Mouse (Mus musculus) kidney, adult 9 months (tissue): ENCODE results near the gene Noxa1.

Source experiments
- DNase-seq: peaks from one replicate; pipeline ENCODE4 v3.0.0; 2022

Noxa1 gene

DNA sequence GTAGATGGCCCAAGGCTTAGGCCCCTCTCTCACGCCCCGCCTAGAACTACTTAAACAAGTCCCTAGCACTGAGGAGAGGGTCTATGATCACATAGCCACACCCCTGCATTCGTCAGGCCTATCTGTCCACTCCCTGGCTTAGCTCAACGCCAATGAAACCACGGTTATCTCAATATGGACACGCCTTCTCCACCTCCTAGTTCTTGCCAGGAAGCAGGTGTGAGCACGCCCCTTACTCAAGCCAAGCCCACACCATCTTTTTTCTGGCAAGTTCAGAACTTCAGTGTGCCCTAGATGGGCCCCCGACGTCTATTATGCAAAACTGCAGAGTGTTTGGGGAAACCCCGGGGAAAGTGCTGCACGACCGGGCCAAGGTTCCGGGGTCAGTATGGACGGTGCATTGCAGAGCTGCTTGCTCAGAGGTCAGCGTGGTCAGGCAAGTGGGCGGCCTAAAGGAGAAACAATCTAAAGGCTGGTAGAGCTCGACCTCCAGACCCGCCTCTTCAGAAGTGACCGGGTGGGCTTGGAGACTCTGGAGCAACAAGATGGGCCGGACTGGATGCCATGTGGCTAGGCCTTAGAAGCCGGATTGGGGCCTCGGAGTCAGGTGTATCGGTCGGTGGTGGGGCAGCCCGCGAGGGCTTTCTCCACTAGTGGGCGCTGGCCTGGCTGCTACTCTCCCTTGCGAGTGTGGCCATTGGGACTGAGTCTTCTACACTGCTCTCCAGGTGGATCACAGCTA is at the start of gene Noxa1:
Gene Noxa1, minus strand, starts transcription at position 41 of the 742 bp plus-strand sequence.
- no peak for DNase-seq

DNA sequence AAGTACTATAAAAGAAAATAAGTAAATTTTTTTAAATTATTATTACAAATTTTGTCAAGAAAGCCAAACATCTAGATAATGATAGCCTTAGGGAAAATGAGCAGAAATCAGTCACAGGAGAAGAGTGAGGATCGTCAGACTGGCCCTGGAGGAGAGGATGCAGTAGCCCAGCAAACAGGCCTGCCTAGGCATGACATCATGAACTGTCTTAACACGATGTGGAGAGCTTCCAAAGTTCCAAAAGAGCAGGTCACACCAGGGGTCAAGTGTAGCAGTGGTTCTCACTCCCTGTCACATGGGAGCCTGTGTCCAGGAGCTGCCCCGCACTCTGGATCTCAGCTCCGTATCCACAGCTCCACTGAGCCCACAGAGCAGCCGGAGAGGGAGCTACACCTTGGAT is 47.0 kb upstream of the Noxa1 start:
- no peak for DNase-seq

DNA sequence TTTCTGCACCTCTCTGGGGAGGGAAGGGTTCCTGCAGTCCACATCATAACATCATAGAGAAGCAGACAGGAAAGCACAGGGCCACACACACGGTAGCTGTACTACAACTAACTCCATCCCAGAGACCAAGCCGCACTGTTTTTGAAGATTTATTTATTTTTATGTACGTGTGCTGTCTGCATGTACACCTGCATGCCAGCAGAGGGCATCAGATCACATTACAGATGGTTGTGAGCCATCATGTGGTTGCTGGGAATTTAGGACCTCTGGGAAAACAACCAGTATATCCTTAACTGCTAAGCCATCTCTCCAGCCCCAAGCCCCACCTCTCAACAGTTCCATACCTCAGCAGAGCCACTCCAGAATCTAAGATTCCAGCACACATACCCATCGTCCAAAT is 46.2 kb upstream of the Noxa1 start:
- DNase-seq, result no peak

DNA sequence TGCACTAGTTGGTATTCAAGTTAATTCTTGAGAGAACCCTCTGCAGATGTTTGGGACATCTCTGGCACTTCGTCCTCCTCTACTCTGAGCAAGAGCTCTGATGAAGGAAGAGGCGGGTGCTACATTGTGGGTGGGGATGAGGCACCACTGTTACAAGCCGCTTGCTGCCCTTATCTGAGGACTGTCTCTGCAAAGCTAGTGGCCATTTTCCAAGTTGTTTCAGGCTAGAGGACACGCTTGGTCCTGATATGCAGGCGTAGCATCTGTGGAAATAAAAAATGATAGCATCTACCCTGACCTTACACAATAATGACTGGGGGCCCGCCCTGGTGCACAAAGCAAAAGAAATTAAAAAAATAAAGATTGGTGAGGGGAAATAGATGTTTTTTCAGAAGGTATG is 42.9 kb upstream of the Noxa1 start:
- no peak for DNase-seq

DNA sequence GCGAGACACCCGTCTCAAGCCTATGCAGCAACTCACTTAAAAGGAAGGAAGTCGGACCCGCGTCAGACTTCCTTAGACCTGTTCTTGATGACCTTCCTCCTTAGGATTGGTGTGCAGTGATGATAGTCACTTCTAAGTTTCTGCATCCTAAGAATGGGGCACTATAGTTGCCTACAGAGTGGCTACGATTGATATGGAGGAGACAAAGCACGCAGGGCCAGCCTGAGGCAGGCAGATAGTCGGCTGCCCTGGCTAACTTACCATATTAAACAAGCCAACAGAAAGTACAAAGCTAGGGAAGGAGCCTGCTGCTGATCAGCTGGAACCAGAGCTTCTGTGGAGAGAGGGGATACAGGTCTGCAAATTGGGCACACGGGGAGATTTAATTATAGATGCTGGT is 36.7 kb upstream of the Noxa1 start:
- DNase-seq, result no peak

DNA sequence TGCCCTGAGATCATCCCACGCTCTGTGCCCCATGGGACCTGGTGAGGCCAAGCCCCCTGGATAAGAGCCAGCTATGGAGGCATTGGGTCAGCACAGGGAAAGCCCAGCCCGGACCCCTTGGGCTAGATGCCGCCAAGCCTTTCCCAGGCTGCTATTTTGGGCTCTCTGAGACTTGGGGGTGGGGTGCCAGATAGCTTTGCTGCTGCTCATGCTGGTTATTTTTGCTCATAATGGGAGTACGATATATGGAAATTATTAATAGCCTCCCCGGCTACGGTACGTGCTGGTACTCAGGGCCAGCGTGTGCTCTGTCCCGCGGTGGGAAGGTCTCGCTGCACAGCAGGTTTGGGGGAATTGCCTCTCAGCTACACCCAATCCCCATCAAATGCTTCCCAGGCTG is 33.1 kb upstream of the Noxa1 start:
- no peak for DNase-seq

DNA sequence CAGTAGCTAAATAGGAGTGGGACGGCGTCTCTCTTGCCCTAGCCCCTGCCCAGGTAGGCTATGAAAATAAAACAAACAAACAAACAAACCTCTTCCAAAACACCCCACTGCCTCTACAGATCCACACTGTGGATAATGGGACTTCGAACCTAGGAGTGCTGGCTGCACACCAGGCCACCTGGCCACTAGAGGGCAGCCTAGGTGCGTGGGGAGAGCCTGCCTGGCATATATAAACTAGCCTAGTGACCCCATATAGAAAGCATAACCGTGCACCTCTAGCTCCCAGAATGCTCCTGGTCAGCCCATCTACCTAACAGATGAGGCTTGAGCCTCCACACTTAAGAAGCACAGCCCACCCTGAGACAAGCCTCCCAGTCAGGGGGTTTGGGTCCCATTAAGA is 32.3 kb upstream of the Noxa1 start:
- peak; percentile 71 for DNase-seq

DNA sequence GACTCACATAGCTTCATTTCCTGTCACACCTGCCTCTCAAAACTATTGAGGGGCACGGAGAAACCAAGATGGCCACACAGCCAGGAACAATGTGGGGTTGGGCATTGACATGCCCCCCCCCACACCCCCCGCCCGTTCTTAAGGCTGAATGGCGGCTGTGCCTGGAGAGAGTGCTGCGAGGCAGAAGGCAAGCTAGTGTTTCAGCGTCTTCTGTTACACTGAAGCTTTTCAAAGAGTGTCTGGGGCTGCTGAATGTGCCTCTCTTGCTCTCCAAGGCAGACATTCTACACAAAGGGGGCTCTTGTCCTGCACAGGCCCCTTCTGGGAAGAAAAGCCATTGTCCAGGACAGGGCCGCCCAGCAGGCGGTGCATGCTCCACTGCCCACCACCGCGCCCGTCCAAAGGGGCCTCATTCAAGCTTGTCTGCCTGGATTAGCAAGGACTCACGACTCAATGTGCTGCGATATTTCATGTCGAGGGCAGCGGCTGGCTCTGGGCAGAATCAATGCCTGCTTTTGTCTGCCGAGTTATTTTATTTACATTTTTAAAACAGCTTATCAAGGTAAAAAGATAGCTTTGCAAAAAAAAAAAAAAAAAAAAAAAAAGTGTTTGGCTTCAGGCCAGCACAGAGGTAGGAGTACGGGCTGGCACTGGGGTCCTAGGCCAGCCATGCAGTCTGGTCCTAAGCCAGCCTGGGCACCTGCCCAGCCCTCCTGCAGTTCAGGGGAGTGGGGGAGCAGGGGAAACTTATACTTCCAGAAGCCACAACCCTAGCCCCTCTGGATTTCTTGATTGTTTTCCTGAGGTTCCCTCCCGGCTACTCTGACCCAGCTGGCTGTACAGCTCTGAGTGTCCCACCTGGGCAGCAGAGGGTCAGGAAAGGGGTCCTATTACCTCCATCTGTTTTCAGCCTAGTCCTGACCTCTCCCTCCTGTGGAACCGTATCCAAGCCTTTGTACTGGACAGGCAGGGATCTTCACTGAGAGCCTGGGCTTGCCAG is 31.4 kb upstream of the Noxa1 start:
- DNase-seq, result no peak

DNA sequence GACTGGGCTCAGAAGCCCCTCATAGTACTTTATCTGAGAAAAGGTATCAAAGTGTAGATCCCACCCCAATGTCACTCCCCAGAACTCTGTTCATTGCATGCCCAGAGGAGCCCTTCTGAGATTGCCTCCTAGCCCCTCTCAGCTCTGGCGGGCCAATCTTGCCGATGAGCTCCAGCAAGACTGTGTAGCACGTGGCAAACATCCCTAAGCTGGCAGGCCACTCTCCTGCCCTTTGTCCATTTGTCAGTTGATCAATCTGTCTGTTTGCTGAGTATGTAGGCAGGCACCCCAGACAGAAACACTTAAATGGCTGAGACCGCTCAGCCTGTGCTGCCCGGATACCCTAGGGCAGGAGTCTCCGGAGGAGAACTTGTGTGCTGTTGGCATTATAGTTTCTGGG is 30.2 kb upstream of the Noxa1 start:
- DNase-seq, result no peak

DNA sequence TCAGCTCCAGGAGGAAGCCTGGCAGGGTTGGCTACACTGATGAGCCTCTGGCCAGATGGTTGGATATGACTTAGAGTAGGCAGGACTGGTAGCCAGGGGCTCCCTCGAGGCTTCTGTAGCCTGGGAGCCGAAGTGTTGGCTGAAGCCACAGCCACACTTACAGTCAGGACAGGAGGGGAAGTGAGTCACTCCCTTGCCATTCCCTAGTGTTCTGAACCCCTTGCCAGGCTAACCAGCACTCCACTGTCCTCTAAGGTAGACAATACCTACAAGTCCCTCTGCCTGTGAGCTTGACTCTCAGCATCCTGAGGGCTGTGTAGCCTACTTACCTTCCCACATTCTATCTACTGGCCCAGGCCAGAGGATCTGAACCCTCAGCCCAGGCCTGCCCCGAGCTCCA is 29.5 kb upstream of the Noxa1 start:
- DNase-seq, result no peak

DNA sequence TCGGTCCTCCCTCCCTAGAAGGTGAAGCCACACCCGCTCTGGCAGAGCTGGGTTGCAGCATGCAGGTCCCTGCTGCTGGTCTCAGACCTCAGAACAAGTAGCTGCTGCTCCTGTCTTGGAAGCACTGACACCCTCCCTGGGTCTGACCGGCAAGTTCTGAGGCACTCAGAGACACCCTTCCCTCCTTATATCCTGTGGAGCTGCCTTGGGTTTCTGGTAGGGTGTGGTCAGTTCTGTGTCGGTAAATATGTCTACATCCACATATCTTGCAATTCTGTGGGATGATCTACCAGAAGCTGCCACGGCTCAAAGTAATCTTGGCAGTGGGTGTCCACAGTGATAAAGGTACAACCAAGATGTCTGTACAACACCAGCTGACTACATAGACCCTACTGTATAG is 28.6 kb upstream of the Noxa1 start:
- no peak for DNase-seq

DNA sequence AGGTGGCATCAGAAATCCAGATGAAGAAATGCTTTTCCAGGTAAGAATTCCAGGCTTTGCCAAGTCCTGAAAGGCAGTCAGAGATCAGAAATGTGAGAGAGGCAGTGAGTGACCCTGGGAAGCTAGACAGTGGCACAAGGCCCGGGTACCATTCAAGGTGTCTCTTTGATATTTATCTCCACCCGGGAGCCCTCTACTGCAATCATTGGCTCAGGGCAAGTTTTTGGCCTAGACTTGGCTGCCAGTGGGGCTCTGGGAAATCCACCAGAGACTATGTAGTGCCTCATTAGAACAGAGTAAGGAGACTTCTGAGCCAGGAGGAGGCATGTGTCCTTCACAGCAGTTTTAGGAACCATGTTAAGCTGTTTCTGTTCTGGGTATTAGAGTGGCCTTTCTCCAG is 27.7 kb upstream of the Noxa1 start:
- no peak for DNase-seq

DNA sequence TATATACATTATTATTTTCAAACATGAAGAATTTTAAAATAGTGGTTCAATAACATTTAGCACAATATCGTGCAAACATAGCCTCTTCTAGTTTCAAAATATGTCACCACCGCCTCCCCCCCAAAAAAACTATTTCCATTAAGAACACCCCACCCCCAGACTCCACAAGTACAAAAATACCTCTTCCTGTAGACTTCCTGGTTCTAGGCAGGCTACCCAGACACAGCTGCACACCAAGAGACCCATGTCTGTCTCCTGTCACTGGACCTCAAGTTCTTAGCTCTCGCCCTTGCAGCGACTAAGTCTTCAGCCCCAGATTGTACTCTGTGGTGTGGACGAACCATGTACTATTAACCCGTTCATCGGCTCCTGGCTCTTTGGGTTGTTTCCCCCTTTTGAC is 26.0 kb upstream of the Noxa1 start:
- DNase-seq, result no peak

DNA sequence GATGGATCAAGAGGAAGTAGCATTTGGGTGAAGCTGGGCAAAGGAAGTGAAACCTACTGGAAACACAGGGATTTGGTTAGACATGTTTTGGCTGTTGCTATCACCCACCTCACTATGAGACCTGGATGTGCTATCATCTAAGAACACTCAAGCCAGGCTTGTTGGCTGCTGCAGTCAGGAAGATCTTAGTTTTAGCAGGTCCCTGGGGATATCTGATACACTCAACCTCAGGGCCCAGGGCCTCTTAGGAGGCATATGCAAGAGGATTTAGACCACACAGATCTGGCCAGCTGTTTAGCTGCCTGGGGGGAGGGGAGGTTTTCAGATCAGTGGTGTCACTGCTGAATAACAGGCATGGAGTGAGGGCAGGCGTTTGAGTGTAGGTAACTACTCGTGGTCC is 20.5 kb upstream of the Noxa1 start:
- DNase-seq, result no peak

DNA sequence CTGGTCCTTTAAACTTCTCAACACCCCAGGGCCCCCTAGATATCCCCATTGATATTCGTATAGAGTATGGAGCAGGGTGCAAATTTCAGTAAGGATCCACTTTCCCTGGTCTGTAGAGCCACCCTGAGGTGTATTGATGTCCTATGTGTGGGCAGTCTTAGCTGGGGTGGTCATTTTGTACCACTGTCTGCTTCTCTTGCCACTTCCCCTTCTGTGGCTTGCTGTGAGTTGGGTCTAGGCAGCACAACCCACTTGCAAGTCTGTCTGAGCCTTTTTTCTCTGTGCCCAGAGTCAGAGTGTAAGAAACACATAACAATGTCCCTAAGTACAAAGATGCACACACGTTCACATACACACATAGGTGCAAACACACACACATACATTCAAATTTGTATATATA is 19.4 kb upstream of the Noxa1 start:
- DNase-seq, result no peak

DNA sequence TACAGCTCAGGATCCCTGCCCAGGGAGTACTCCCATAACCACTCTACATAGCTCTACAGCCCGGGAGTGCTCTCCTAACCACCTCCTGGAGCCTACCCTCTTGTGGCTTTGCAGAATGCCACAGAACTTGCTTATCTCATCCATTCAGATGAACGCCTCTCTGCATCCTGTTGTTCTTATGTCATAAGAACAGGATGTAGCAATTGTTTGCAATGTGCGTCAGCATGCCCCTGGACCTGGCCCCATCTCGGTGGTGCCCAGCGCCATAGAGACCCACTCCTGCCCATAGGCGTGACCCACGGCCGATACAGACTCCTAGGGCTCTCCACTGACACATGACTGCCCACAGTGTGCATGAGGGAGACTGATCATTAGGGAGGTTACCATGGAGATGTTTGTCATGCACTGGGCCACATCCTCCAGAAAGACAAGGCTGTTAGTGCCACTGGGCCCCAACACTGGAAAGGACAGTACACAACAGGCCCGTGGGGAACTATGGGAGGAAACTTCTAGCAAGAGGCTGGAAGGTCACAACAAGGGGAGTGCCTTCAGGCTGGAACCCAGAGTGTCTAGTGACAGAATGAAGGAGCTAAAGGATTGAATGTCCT is 16.3 kb upstream of the Noxa1 start:
- DNase-seq, result peak; percentile 40

DNA sequence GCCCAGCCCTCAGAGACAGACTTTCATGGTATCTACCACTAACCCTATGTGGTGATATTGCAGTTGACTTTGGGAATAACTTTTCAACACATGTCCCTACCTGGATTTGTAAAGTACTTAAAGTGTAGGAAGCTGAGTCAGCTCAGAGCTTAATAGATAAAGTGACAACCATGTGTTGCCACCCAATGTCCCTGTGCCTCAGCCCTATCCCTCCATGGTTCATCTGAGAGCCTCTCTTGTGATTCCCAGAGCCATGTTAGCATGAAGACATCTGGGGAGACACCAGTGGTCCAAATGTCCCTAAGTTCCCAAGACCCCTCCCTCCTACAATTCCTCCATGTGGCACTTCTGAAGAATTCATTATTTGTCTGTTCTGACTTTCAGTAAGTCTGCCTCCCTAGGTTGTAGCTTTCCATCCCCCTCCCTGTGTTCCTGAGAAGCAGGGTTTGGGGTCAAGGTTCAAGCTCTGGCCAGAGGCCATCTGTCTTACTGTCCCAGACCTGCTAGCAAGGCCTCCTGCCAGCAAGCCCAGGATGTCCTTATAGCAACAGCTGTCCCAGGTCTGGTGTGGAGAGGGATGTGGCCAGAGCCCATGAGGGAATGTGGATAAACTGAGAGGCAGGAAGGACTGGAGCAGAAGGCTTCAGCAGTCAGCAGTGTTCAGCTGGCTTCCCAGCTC is 15.7 kb upstream of the Noxa1 start:
- peak; percentile 92 for DNase-seq

DNA sequence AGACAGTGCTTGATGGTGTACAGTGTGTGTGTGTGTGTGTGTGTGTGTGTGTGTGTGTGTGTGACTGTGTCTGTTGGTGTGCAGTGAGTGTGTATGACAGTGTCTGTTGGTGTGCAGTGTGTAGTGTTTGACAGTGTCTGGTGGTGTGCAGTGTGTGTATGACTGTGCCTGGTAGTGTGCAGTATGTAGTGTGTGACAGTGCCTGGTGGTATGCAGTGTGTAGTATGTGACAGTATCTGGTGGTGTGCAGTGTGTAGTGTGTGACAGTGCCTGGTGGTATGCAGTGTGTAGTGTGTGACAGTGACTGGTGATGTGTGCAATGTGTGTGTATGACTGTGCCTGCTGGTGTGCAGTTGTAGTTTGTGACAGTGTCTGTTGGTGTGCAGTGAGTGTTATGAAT is 14.5 kb upstream of the Noxa1 start:
- no peak for DNase-seq

DNA sequence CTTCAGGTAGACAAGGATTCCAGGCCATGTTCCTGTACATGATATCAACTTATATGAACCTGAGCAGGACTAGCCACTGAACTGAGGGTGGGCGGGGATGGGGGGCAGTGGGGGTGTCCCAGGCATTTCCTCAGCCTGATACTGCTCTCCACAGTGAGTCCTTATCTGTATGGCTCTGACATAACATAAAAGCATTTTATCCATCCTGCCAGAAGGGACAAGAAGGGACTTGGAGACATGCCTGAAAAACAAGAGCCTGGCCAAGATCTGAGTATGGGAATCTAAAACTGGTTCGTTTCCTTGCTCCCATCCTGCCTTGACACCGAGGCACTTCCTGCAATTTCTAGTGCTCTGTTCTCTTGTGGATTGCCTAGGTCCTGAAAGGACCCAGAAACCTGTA is 11.1 kb upstream of the Noxa1 start:
- no peak for DNase-seq

DNA sequence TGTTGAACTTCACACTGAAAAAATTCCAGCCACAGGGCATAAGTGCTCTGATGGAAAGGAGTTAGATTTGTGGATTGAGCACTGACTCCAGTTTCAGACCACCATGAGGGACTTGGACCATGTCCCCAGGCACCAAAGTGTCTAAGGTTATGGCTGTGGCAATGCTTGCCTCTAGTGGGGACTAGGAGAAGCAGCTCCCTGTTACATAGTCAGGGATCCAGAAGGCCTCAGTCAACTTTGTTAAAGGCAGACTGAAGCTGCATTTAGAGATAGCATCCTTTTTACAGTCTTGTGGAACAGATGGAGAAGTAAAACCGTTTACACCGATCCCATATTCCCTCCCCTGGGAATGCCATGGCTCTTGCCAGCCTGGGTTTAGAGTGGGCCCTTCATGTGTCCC is 9.2 kb upstream of the Noxa1 start:
- DNase-seq, result no peak

DNA sequence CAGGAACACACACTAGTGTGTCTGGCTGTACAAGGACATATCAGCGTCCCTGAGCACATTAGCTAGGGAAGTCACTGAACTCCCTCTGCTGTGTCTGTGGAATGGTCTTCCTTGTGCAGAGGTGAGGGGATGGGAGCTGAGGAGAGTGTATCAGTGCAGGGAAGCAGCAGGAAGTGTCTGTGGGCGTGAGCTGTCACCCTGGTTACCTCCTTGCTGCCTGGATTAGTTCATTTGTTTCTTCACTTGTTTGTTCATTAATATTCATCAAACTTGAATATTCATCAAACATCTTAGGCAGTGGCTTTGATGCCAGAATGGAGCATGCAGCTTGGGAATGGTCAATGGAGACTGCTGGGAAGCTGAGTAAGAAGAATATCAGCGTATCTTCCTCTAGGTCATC is 4.8 kb upstream of the Noxa1 start:
- DNase-seq, result no peak

DNA sequence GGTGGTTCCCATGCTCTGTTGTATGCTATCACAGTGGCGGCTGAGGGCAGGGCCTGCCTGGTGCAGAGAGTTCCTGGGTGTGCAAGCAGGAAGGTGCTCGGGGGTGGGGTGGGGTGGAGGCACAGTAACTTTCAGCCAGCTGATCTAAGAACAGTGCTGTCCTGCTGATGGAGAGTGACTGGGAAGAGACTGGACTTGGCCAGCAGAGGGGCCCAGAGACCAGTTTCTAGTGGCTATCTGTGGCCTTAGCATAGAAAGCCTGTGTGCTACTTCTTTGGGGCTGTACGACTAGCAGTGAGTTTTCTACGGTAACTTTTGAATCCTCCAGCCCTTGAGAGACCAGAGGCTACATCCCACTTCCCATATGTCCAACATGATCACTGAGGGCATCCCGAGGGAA is 4.0 kb upstream of the Noxa1 start:
- peak; percentile 45 for DNase-seq

DNA sequence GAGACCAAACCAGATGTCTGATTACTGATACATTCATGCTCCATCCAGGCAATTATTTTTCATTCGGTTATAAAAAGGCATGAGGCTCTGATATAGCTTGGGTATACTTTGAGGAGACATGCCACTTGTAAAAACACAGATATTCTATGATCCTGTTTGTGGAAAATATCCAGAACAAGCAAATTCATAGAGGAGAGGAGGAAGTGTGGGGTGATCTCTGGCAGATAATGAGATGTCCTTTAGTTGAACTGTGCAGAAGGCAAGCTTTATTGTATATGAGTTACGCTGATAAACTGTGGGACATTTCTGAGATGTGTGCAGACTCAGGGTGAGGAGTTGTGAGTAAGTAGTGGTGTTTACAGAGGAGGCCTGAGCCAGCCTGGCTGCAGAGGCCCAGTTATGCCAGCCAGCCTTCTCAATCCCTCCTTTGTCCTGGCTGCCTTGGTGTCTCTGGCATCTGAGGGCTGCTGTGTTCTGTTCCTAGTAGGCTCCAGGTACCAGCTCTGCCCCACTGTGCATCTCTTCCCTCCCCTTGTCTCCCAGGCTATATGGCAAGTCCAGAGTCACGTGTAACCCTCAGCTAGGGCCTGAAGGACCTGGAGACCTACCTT is 3.2 kb upstream of the Noxa1 start:
- DNase-seq, result no peak
